Mouse (Mus musculus) megakaryocyte, embryonic 14.5 days (primary cell): ENCODE data around the gene Lamp1.

ENCODE experiments used
- FLI1 ChIP-seq: IDR thresholded peaks from 2 replicates; pipeline ENCODE4 v1.6.1; 2012; ENCODE audit warnings: low read length, inconsistent platforms, mixed read lengths
- GATA1 ChIP-seq: IDR thresholded peaks from 3 replicates; pipeline ENCODE4 v1.6.1; 2012; ENCODE audit warnings: mixed read lengths, low read length, inconsistent platforms, borderline replicate concordance

DNA sequence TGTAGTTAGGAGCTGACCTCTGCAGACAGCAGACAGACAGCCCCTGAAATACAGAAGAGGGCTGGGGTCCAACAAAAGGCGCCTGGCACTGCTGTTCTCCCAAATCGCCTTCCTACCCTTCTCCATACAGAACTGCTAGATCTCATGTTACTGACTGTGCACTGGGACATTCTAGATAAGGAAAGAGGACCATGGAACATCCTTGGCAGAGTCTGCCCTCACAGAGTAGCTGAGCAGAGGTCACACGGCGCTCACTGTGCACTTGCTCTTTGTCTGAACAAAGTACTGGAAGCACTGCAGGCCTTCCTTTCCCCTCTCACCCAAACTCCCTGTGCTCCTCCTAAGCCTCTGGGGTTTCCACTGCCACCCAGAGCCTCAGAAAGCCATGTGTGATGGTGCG is 17.3 kb upstream of the Lamp1 start:
- TF ChIP-seq GATA1: no peak
- no peak for TF ChIP-seq FLI1
